Mouse (Mus musculus): ENCODE results near the gene Tmem109. TPM values are rescaled to one million over a fixed set of nuclear protein-coding genes. Genes with fewer than 3 reads are reported as not detected.

The Tmem109 gene
- total RNA-seq (2023) = 10 to 100 TPM; 65.0 to 80.6 TPM

DNA sequence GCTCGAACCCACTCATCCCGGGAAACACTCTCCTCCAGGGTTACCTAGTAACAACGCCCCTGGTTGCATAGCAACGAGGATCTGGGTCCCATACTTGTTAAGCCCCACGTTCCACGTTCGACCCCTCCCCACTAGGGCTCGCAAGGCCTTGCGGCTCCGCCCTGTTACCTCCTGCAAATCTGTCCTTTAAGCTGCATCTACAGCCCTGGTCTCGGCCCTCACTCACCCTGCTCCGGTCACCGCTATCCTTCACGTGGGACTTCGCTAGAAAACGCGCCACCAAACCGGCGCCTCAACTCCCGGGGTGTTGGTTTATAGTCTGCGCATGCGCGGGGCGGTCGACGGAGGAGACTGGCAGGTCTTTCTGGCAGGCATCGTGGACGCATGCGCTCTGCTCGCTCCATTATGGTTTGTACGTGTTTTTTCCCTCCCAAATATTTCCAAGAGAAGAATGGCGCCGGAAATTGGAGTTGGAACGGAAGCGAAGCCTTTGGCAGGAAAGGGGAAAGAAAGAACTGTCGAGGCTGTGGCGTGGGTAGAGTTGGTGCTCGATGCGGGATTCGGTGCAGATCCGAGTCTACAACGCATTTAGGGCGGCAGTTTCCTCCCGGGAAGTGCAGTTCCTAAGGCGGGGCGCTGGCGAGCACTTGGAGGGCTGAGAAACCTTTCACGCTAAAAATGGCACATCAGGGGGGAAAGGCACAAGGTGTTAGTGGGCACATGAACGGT lies at the start of gene Tmem109:
Tmem109 (minus strand) TSS at position 576 of the 729 bp plus-strand sequence.

DNA sequence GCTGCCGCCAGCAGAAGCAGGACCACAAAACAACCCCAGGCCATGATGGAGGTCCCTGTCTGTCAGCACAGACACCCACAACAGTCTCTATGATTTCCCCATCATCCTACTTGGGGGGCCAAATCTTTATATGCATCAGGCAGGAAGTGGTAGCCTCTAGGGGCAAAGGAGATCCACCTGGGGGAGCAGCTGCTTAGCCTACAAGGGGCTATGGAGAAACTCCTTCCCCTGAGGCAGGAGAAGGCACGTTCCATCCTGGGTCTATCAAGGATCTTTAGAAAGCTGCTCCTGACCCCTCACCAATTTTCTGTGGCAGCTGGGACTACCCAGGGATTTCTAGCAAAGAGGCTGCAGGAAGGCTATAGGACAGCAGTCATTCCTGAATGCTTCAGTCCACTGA lies 38.7 kb upstream of the Tmem109 start, which contains the start of gene Zp1:
Zp1 (minus strand) TSS at position 101 of the 400 bp plus-strand sequence.

DNA sequence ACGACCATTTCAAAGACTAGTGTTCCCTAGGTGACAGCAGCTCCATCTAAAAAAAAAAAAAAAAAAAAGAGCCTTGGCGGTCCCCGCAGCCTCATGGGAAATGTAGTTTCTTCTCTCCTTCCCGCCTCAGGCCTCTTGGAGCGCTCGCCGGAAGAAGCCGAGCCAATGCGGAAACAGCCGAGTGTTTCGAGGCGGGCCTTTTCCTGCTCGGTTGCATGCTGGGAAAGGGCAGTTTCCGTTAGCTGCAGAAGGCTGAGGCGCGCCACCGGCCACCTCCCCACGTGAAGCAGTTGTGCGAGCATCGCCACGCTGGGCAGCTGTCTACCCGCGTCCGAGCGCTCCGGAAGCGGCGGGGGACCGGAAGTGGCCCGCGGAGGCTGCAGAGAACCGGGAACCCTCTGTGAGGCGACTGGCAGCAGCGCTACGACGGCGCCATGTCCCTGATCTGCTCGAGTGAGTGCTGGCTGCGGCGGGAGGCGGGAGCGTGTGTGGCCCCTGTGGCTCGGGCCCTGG lies 13.3 kb upstream of the Tmem109 start, which contains the start of gene Prpf19:
Prpf19 (plus strand) TSS at position 216 of the 513 bp plus-strand sequence.

DNA sequence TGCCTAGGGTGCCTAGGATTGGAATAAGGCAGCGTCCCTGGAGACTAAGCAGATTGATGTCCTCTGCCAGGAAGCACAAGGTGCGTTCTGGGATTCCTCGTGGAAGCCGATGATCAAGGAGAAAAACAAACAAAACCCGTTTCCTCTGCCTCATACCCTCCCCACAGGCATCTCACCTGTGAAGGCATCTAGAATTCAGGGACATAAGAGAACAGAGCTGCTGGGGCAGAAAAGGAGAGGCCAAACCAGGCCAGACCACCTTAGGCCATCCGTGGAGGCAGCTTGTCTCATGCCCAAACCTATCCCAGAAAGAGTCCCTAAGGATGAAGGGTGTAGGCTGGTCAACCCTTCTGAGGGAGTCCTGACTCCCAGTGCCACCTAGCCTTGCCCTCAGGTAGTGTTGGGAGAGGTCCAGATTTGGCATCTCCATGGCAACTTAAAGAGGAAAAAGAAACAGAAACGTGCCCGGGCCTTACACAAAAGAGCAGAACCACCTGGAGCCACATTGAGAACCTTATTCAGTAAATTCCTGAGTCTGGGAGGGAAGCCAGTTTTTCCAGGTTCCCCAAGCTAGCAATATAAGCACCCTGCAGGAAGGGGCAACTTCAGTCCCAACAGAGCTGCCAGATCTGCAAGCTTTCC lies 11.8 kb downstream of the Tmem109 start, which contains the start of gene Tmem132a:
Tmem132a (minus strand) TSS at position 55 of the 642 bp plus-strand sequence.

DNA sequence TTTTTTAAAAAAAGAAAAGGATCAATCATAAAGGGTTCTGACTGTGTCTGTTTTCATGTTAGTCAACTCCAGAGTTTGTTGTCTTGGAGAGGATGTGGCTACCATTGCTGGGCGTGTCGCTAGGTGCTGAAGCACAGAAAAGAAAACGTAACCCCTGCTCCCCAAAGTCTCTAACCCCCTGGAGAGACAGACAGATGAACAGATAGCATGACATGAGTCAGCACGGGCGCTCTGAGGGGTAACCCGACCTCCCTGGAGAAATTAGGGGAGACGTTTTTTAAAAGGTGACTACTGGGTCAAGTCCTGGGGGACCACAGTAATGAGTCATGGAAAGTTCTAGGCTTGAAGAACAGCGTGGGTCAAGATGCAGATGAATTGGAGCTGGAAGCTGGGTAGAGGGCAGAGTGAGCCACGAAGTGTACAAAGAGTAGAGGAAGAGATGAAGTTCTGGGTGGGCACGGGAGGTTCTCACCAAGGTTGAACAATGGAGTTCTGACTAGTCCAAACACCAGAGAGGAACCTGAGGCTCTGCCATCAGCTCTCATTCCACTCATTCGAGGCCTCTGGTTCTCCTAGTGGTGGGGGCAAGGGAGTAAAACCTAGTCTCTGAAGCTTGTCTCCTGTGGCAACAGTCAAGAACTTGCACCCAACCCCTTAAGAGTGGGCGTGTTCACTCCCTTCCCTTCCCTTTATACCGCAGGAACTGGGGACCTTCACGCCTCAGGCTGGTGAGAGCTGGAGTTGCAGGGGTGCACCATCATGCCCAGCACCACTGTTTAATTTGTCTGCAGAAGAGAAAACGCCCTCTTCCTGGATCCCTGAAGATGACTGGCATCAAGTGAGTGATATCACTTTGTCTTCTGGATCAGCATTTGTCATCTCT lies 42.5 kb downstream of the Tmem109 start, which contains the start of gene Slc15a3:
Slc15a3 (plus strand) TSS at position 718 of the 883 bp plus-strand sequence.

DNA sequence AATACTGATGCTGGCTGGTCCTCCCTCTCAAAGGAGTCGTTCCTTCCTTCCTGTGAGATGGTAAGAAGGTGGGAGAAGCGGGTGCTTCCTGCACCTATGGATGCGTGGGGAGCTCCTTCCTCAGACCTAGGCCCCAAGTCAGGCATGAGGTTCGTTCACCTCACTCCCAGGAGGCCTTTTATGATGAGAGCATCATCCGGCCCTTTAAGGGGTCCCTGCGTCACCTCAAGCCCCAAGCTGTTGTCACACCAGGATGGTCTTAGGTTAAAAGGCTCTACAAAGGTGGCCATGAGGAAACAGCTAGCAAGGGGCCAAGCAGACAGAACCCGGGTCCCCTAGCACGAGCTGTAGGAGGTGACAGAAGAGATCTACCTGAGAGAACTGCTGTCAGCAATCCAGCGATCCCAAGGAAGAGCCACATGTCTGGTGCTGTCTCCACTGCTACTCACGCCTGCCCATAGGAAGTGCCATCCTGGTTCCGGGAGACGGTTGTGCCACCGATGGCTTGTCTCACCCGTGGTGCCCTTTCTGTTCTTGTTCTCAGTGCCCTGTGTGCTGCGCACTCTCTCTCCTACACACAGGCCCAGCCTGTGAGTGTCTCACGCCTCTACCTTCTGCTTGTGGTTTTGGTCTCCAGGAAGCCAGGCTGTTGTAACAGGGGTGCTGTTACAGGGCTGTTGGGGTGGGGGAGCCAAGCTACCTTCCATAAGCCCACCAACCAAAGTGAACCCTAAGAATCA lies 52.2 kb downstream of the Tmem109 start, which contains the start of gene Cd6:
Cd6 (minus strand) TSS at position 623 of the 740 bp plus-strand sequence.

Other genes starting within 250 kb of the Tmem109 start
- not detected for gene Vwce, start 247.8 kb downstream of the Tmem109 start, total RNA-seq (2023)
- not detected for gene Pga5, start 203.9 kb downstream of the Tmem109 start, total RNA-seq (2023)
- 10 to 100 TPM; 30.0 to 34.0 TPM for gene Vps37c, start 193.3 kb downstream of the Tmem109 start, total RNA-seq (2023)
- gene Cd5, start 143.0 kb downstream of the Tmem109 start, total RNA-seq (2023) = 1 to 10 TPM; 1.0 to 1.5 TPM
- gene Cd6, start 51.9 kb downstream of the Tmem109 start, total RNA-seq (2023) = under 1 TPM; 0.21 to 0.82 TPM
- 100 to 1,000 TPM; 139 to 150 TPM for gene Slc15a3, start 42.3 kb downstream of the Tmem109 start, total RNA-seq (2023)
- 1 to 10 TPM; 1.7 to 3.2 TPM for gene Tmem132a, start 12.1 kb downstream of the Tmem109 start, total RNA-seq (2023)
- 10 to 100 TPM; 76.7 to 80.8 TPM for gene Prpf19, start 13.2 kb upstream of the Tmem109 start, total RNA-seq (2023)
- gene Zp1, start 38.6 kb upstream of the Tmem109 start, total RNA-seq (2023) = not detected
- gene Ptgdr2, start 55.2 kb upstream of the Tmem109 start, total RNA-seq (2023) = not detected
- gene Ccdc86, start 67.3 kb upstream of the Tmem109 start, total RNA-seq (2023) = 10 to 100 TPM; 27.2 to 34.8 TPM
- not detected for gene Ms4a10, start 92.7 kb upstream of the Tmem109 start, total RNA-seq (2023)
- not detected for gene Ms4a15, start 111.2 kb upstream of the Tmem109 start, total RNA-seq (2023)
- gene Ms4a18, start 136.0 kb upstream of the Tmem109 start, total RNA-seq (2023) = not detected
- gene Ms4a8a, start 199.1 kb upstream of the Tmem109 start, total RNA-seq (2023) = 10 to 100 TPM; 89.5 to 96.5 TPM
- not detected for gene 1700017D01Rik, start 248.9 kb upstream of the Tmem109 start, total RNA-seq (2023)

Measured in monocyte, adult 59 days (primary cell).